Mouse (Mus musculus): ENCODE data around the gene Klk12.

DNA sequence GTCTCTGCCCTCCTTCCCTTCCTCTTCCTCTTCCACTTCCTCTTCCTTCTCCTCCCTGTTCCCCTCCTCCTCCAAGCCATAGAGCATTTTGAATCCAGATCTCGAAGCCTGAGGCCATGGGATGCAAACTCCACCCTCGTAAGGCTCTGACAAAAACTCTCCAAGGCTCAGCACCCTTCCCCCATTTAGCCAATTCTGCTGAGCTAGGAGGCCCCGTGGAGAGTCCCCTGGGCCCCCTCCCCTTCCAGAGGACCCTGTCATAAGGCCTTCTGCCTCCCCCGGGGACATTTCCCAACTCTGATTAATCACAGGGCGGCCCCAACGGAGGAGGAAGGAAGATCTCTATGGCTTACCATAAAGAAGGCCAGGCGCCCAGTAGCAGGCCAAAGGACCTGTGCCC, 22.9 kb downstream of the Klk12 start, which contains the start of gene Klk9:
- no peak for TF ChIP-seq POLR2A (IDR thresholded peaks at IDR 0.05; ENCODE audit: low read depth, low read length)
- no peak for TF ChIP-seq CTCF (IDR thresholded peaks at IDR 0.05; ENCODE audit: extremely low read depth, insufficient read depth, insufficient read length, insufficient replicate concordance)
